Mouse (Mus musculus): ENCODE results near the gene Myadm. TPM values are rescaled to one million over a fixed set of nuclear protein-coding genes. Genes with fewer than 3 reads are reported as not detected.

The Myadm gene
- total and polyA plus RNA-seq, 3 experiments, result 0.62 to 7.4 TPM; not detected in 1

GRCm38 (mm10) chr7:3303276-3303781 is 14.4 kb downstream of the Myadm start:
- Histone ChIP-seq H3K27ac (ENCODE audit: control insufficient read depth, low read depth, low read length) (no peak overlapping the region), H3K4me3 (ENCODE audit: control insufficient read depth in 1 of 2, insufficient read depth in 1 of 2, low read depth in 2 of 2, low read length in 2 of 2) (no peak overlapping the region), H3K79me2 (ENCODE audit: control insufficient read depth, insufficient read depth, low read length, poor library complexity) (no peaks in the 10 kb centered on the region), H3K4me1 (ENCODE audit: control insufficient read depth in 1 of 2, insufficient read depth in 2 of 2, low read length in 2 of 2) (no peaks in the 10 kb centered on the region), H3K36me3 (ENCODE audit: control insufficient read depth in 1 of 2, insufficient read depth in 2 of 2, low read length in 2 of 2) (no peaks in the 10 kb centered on the region), H3K9ac (ENCODE audit: control insufficient read depth, low read depth, low read length, poor library complexity, severe bottlenecking) (no peak overlapping the region), H3K9me3 (replicated peaks; ENCODE audit: insufficient read depth, low read length) (no peaks in the 10 kb centered on the region), H3K27me3 (ENCODE audit: control insufficient read depth in 1 of 2, insufficient read depth in 2 of 2, low read length in 2 of 2) (peaks cover 0 to 2% of the 10 kb centered on the region in 2 experiments; a peak in 2 of 4 replicates)
- TF ChIP-seq POLR2A (IDR thresholded peaks at IDR 0.05; ENCODE audit: control insufficient read depth in 1 of 2, insufficient read depth in 1 of 2, low read depth in 1 of 2, low read length in 2 of 2, poor library complexity in 1 of 2) (no peak), NRF1 (IDR thresholded peaks at IDR 0.05; ENCODE audit: insufficient read depth, low read depth, low read length, poor library complexity, severe bottlenecking) (no peak), KAT2A (conservative IDR thresholded peaks at IDR 0.05; ENCODE audit: low read depth, low read length) (no peak), ZNF384 (IDR thresholded peaks at IDR 0.05; ENCODE audit: low read depth, low read length) (no peak), CTCF (IDR thresholded peaks at IDR 0.05 in 2 of 3, conservative IDR thresholded peaks at IDR 0.05 in 1 of 3; ENCODE audit: control insufficient read depth in 1 of 3, insufficient read depth in 1 of 3, low read depth in 2 of 3, low read length in 3 of 3, poor library complexity in 1 of 3, severe bottlenecking in 1 of 3) (no peak), USF2 (IDR thresholded peaks at IDR 0.05; ENCODE audit: borderline replicate concordance in 1 of 2, insufficient read depth in 1 of 2, low read depth in 1 of 2, low read length in 2 of 2) (no peak), NELFE (IDR thresholded peaks at IDR 0.05; ENCODE audit: low read depth, low read length) (no peak), ZKSCAN1 (IDR thresholded peaks at IDR 0.05; ENCODE audit: low read depth, low read length) (no peak), TCF12 (IDR thresholded peaks at IDR 0.05; ENCODE audit: low read depth, low read length) (no peak), GABPA (IDR thresholded peaks at IDR 0.05; ENCODE audit: low read depth, low read length) (no peak), HCFC1 (IDR thresholded peaks at IDR 0.05; ENCODE audit: low read depth, low read length) (no peak)
- no peak for DNase-seq (ENCODE audit: low read depth, low spot score)

GRCm38 (mm10) chr7:3303789-3304188 is 14.9 kb downstream of the Myadm start:
- TF ChIP-seq POLR2AphosphoS2 (IDR thresholded peaks at IDR 0.05; ENCODE audit: low read length) (no peak), RAD21 (IDR thresholded peaks at IDR 0.05; ENCODE audit: low read depth, low read length) (no peak), ZC3H11A (IDR thresholded peaks at IDR 0.05; ENCODE audit: low read depth, low read length) (no peak), CTCF (IDR thresholded peaks at IDR 0.05 in 2 of 3, conservative IDR thresholded peaks at IDR 0.05 in 1 of 3; ENCODE audit: control insufficient read depth in 1 of 3, insufficient read depth in 1 of 3, low read depth in 2 of 3, low read length in 3 of 3, poor library complexity in 1 of 3, severe bottlenecking in 1 of 3) (no peak), TCF12 (IDR thresholded peaks at IDR 0.05; ENCODE audit: low read depth, low read length) (no peak), RCOR1 (IDR thresholded peaks at IDR 0.05; ENCODE audit: low read depth, low read length) (no peak), POLR2A (IDR thresholded peaks at IDR 0.05; ENCODE audit: control insufficient read depth in 1 of 2, insufficient read depth in 1 of 2, low read depth in 1 of 2, low read length in 2 of 2, poor library complexity in 1 of 2) (no peak), GATA1 (IDR thresholded peaks at IDR 0.05; ENCODE audit: low read depth, low read length) (no peak), USF1 (IDR thresholded peaks at IDR 0.05; ENCODE audit: low read depth, low read length) (no peak), UBTF (IDR thresholded peaks at IDR 0.05; ENCODE audit: borderline replicate concordance, insufficient read depth, low read depth, low read length) (no peak), ELF1 (IDR thresholded peaks at IDR 0.05; ENCODE audit: low read depth, low read length) (no peak), CHD1 (IDR thresholded peaks at IDR 0.05; ENCODE audit: low read depth, low read length) (no peak), POLR2AphosphoS5 (IDR thresholded peaks at IDR 0.05; ENCODE audit: borderline replicate concordance, low read depth, low read length) (no peak), NRF1 (IDR thresholded peaks at IDR 0.05; ENCODE audit: insufficient read depth, low read depth, low read length, poor library complexity, severe bottlenecking) (no peak), JUND (IDR thresholded peaks at IDR 0.05; ENCODE audit: low read depth, low read length) (no peak), SMC3 (IDR thresholded peaks at IDR 0.05; ENCODE audit: low read depth, low read length) (no peak), BHLHE40 (IDR thresholded peaks at IDR 0.05; ENCODE audit: borderline replicate concordance, low read depth, low read length) (no peak), USF2 (IDR thresholded peaks at IDR 0.05; ENCODE audit: borderline replicate concordance in 1 of 2, insufficient read depth in 1 of 2, low read depth in 1 of 2, low read length in 2 of 2) (no peak), MYB (IDR thresholded peaks at IDR 0.05; ENCODE audit: low read depth, low read length) (no peak), ZKSCAN1 (IDR thresholded peaks at IDR 0.05; ENCODE audit: low read depth, low read length) (no peak)
- Histone ChIP-seq H3K9ac (ENCODE audit: control insufficient read depth, low read depth, low read length, poor library complexity, severe bottlenecking) (no peak overlapping the region), H3K79me2 (ENCODE audit: control insufficient read depth, insufficient read depth, low read length, poor library complexity) (no peaks in the 10 kb centered on the region), H3K36me3 (ENCODE audit: control insufficient read depth in 1 of 2, insufficient read depth in 2 of 2, low read length in 2 of 2) (no peaks in the 10 kb centered on the region), H3K4me1 (ENCODE audit: control insufficient read depth in 1 of 2, insufficient read depth in 2 of 2, low read length in 2 of 2) (no peaks in the 10 kb centered on the region), H3K4me3 (ENCODE audit: control insufficient read depth in 1 of 2, insufficient read depth in 1 of 2, low read depth in 2 of 2, low read length in 2 of 2) (no peak overlapping the region), H3K27me3 (ENCODE audit: control insufficient read depth in 1 of 2, insufficient read depth in 2 of 2, low read length in 2 of 2) (peaks cover 0 to 2% of the 10 kb centered on the region in 2 experiments; a peak in 2 of 4 replicates), H3K9me3 (replicated peaks; ENCODE audit: insufficient read depth, low read length) (no peaks in the 10 kb centered on the region), H3K27ac (ENCODE audit: control insufficient read depth, low read depth, low read length) (no peak overlapping the region)
- no peak for DNase-seq (ENCODE audit: low read depth, low spot score)
